Mouse (Mus musculus): Measurements from ENCODE around the gene Dhx34.

Dhx34 gene

GRCm38 (mm10) chr7:16160702-16161101, 61.1 kb downstream of the Dhx34 start:
- peak; percentile 59 for DNase-seq

GRCm38 (mm10) chr7:16158735-16159134, 63.1 kb downstream of the Dhx34 start:
- DNase-seq = no peak

- DNase-seq = no peak
Observed at GRCm38 (mm10) chr7:16156105-16156714, 65.6 kb downstream of the Dhx34 start.

- no peak for DNase-seq
Observed at GRCm38 (mm10) chr7:16155132-16155872, 66.5 kb downstream of the Dhx34 start.

GRCm38 (mm10) chr7:16153522-16153921, 68.3 kb downstream of the Dhx34 start:
- peak; percentile 53 for DNase-seq

- DNase-seq = no peak
Observed at GRCm38 (mm10) chr7:16150191-16151145, 71.4 kb downstream of the Dhx34 start.

- no peak for DNase-seq
Observed at GRCm38 (mm10) chr7:16149241-16149640, 72.6 kb downstream of the Dhx34 start.

- peak; percentile 63 for DNase-seq
Observed at GRCm38 (mm10) chr7:16147643-16148042, 74.2 kb downstream of the Dhx34 start.
